Mouse (Mus musculus) cortical plate, adult 2 months (tissue): ENCODE data around the gene Mboat1. TPM values are rescaled to one million over a fixed set of nuclear protein-coding genes. Genes with fewer than 3 reads are reported as not detected.

Source experiments
- H3K27ac ChIP-seq: fragments of 200-500 bp; 2 replicates; pipeline ENCODE4 v1.5.1; 2012; ENCODE audit warnings: low read length, control low read depth, inconsistent platforms; ENCODE audit not compliant: insufficient read depth
- H3K4me1 ChIP-seq: fragments of 200-500 bp; 2 replicates; pipeline ENCODE4 v1.6.1; 2011; ENCODE audit warnings: low read length; ENCODE audit not compliant: control insufficient read depth, insufficient read depth
- H3K4me3 ChIP-seq: fragments of 200-500 bp; 2 replicates; pipeline ENCODE4 v1.5.1; 2011; ENCODE audit warnings: mild to moderate bottlenecking, low read length, control low read depth; ENCODE audit not compliant: insufficient read depth
- CTCF ChIP-seq: fragments of 200-500 bp; IDR thresholded peaks from 2 replicates; pipeline ENCODE4 v1.5.1; 2011; ENCODE audit warnings: mild to moderate bottlenecking, control low read depth, low read length; ENCODE audit not compliant: insufficient read depth; ENCODE audit errors: extremely low read depth
- POLR2A ChIP-seq: fragments of 200-500 bp; IDR thresholded peaks from 2 replicates; pipeline ENCODE4 v1.6.1; 2011; ENCODE audit warnings: mild to moderate bottlenecking, low read length, control low read depth; ENCODE audit not compliant: insufficient read depth; ENCODE audit errors: extremely low read depth
- polyA plus RNA-seq: library from polyadenylated mRNA; depleted of rRNA; stranded (reverse); fragments of >200 nt; gene quantifications from 2 replicates; pipeline ENCODE4 v1.2.3, GENCODE M21; 2012

Gene Mboat1
- polyA plus RNA-seq, 1 experiment = 3.2 TPM

DNA sequence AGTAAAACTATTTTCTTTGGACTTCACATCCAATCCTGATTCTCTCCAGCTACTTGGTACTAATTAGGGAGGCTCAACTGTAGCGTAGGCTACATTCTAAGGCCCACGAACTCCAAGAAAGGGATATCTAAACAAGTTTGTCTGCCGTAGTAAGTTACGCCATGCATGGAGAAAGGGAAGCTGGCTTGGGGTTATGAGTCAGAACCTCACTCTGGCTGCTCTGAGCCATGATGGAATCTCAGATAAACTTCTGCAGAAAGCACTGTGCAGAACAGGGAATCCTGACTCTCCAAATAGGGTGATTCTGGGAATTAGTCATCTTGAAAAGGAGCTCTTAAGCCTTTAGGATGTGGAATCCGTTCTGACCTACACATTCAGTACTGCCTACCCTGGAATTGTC, 92.5 kb downstream of the Mboat1 start:
- H3K4me3 ChIP-seq = no peak overlapping the region
- H3K4me1 ChIP-seq = no peaks in the 10 kb centered on the region
- TF ChIP-seq CTCF = no peak
- no peak for TF ChIP-seq POLR2A
- no peak overlapping the region for H3K27ac ChIP-seq

DNA sequence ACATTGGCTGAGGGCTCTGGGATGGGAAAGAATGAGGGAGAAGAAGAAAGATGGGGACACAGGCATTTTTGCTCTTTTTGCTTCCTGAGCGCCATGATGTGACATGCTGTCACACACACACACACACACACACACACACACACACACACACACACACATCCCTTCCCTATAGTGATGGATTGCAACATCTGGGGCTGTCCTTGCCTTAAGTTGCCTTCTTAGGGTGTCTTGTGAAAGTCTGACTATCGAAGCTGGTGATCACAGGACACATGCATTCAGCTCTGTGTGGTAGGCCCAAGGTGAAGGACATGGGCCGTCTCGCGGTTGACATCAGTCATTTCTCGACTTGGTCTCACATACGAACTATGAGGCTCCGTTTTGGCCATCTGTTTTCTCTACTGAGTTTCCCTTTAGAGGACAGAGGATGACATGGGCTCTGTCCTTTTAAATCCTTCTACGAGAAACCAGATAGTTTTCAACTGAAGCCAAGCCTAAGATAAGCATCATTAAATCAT, 93.4 kb downstream of the Mboat1 start:
- Histone ChIP-seq H3K4me3 (no peak overlapping the region), H3K27ac (no peak overlapping the region), H3K4me1 (no peaks in the 10 kb centered on the region)
- no peak for TF ChIP-seq POLR2A
- no peak for TF ChIP-seq CTCF

DNA sequence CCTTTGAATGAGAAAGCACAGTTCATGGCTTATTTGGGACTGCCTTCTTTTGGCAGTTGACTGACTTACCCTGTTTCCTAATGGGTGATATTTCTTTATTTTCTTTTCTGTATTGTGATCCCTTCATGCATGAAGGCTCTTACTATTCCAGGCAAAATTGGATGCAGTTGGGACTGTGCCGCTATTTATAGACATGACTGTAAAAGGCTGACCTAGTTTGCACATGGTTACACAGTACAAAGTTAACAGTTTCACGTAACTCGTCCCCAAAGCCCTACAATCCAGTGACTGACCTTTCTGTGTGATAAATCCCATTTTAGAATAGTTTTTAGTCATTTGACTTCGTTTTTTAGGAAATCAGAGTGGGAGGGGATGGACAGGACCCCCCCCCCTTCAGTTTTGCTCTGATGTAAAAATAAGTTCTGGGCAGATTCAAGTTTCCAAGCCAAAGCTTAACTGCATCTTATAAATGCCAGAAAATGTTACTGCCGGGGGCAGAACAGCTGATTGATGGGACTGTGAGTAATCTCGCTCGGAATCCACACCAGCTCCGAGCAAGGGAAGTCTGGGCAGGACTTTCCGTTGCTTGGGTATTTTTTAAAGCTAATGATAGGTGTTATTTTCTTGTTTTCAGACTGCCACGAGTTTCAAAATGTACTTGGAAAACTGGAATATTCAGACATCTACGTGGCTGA, 98.9 kb downstream of the Mboat1 start:
- Histone ChIP-seq H3K4me1 (no peaks in the 10 kb centered on the region; the same call in 1 of the 2 replicates), H3K4me3 (no peak overlapping the region), H3K27ac (no peak overlapping the region)
- TF ChIP-seq POLR2A (no peak), CTCF (no peak)

DNA sequence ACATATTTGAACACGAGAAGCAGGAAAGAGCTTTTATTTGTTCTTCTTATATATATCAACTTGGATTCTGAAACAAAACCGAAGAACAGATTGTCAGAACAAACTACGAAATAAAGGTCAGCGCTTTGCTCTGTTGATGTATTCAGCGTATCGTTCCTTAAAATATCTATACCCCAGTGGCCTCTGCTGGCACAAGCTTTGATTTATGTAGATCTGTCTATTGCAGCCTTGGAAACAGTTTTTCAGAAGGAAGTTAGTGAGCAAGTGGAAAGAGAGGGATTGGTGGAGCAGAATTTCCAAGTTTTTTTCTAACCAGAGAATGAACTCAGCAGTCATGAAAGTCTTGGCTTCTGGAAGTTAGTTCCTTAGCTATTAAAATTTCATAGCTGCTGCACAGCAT, 103.1 kb downstream of the Mboat1 start:
- TF ChIP-seq POLR2A = no peak
- Histone ChIP-seq H3K4me1 (no peaks in the 10 kb centered on the region; the same call in 1 of the 2 replicates), H3K4me3 (no peak overlapping the region), H3K27ac (no peak overlapping the region)

DNA sequence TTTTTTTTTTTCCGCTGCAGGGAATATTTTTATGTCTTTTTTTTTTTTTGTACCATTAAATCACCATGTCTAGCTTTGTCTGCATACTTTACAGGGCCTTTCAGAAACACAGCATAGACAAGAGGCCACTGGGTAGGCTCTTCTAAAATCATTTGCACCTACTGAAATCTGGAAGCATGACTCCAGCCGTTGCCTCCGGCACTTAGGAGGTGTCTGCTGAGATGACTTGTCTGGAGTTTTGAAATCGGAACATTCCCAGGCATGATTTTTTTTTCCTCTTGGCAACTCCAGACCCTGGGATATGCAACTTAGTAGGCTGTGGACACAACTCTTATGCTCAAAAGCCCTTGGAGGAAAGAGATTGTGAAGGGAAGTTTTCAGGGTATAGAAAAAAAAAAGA, 109.3 kb downstream of the Mboat1 start:
- no peak overlapping the region for H3K4me3 ChIP-seq
- TF ChIP-seq POLR2A (no peak), CTCF (no peak)
- no peaks in the 10 kb centered on the region for H3K4me1 ChIP-seq
- H3K27ac ChIP-seq = no peak overlapping the region

DNA sequence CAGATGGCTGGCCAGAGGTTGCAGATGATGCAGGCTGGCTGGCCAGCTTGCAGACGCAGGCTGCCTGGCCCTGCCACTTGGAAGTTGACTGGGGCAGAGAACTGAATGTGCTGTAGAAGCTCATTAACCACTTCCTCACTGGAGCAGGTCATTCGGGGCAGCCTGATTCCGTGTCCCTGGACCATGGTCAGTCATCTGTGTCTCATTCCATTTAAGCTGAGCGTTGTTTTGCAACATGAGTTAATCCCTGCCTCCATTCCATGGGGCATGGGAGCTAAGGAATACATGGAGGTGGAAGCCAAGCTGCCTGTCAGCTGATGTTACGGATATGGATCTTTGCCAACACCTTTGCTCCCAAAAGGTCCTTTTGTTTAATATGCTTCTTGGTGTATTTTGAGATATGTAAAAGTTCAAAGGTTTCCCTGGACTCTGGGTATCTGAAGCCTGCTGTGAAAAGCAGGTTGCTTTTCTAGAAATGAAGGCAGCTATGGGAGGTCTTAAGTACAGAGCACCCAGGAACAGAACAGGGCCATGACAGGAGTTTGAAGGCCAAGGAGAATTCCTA, 114.1 kb downstream of the Mboat1 start:
- TF ChIP-seq POLR2A (no peak), CTCF (no peak)
- Histone ChIP-seq H3K27ac (no peak overlapping the region), H3K4me3 (no peak overlapping the region), H3K4me1 (no peaks in the 10 kb centered on the region)

DNA sequence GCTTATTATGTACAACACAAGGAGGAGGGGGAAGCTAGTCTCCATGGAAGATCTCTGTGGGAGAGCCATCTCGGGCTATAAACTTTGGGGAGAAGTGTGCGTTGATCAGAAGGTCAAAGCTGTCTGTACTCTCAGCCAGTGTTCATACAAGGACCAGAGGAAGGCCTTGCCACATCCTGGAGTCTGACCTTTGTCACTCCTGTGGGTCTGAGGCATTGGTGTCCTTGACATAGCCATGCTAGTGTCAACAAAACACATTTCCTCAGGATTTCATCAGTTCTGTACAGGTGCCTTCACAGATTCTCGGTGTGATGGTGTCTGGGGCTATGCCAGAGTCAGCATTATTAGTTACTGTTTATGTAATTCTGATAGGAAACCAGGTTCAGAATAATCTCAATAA, 115.1 kb downstream of the Mboat1 start:
- H3K4me1 ChIP-seq = no peaks in the 10 kb centered on the region
- H3K27ac ChIP-seq = no peak overlapping the region
- TF ChIP-seq CTCF (no peak), POLR2A (no peak)
- H3K4me3 ChIP-seq = no peak overlapping the region

DNA sequence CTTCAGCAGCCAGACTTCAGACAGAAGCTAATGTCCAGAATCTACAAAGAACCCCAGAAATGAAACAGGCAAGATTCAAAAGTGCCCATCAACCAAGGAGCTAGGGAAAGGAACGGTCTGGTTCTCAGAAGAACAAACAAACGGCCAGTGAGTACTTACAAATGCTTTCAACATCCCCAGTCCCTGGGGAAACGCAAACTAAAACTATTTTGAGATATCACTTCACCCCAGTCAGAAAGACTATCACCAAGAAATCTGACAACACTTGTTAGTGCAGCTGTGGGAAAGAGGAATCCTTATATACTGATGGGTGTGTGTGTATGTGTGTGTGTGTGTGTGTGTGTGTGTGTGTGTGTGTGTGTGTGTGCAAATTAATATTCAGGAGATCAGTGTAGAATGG, 116.4 kb downstream of the Mboat1 start:
- H3K27ac ChIP-seq = peak overlapping the region; percentile 45; the same call in 1 of the 2 replicates
- no peak for TF ChIP-seq CTCF
- no peak for TF ChIP-seq POLR2A
- no peaks in the 10 kb centered on the region for H3K4me1 ChIP-seq
- H3K4me3 ChIP-seq = no peak overlapping the region

DNA sequence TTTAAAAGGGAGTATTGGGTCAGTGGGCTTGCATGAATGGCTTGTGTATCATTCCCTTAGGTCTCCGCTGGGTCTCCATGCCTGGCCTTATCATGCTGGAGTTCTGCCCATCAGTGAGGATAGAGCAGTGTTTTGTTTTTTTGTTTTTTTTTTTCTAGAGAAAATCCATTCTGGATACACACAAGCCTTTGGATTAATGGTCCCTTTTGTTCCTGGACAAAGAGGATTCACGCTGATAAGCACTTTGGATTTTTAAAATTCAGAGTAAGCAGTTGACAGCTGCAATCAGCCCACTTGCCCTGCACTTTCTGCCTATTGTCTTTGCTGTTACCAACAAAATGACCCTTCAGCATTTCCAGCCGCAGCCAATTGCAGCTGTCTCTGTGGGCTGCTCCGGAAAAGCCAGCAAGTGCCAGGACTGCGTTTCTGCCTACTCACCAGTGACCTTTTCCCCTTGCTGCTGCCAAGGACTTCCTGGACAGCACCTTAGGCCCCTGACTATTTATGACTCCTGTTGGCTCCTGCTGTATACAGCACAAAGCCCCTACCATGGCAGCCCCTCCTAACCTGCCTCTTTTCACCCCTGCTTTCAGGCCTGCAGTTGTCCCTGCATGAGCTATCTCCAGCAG, 117.5 kb downstream of the Mboat1 start:
- Histone ChIP-seq H3K27ac (peak overlapping the region; percentile 47), H3K4me3 (no peak overlapping the region), H3K4me1 (no peaks in the 10 kb centered on the region)
- TF ChIP-seq CTCF (no peak), POLR2A (no peak)

DNA sequence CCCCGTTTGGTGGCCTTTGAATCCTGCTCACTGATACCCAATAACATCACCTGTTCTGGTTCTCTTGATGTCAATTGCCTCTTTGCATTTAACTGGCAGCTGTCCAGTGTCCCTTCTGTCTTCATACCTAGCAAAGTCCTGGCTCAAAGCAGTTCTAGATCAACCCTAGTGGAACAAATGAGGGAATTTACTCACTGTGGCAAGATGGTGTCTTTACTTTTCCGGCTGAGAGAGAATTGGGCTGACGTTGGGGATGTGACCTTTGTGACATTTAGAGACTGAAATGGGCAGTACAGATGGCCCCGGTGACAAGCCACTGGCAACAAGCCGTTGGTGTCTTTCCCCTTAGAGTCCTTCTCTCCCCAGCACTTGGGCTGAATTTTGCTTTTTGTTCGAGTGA, 118.1 kb downstream of the Mboat1 start:
- Histone ChIP-seq H3K27ac (peak overlapping the region; percentile 47; the same call in 1 of the 2 replicates), H3K4me3 (no peak overlapping the region), H3K4me1 (no peaks in the 10 kb centered on the region)
- TF ChIP-seq CTCF = no peak
